Mouse (Mus musculus) kidney, adult 2 months (tissue): ENCODE measurements around the gene Apof.

Experiments used
- CTCF ChIP-seq: fragments of 200-500 bp; conservative IDR thresholded peaks from 2 replicates; pipeline ENCODE4 v1.5.1; 2011; ENCODE audit warnings: low read depth, mild to moderate bottlenecking, control low read depth, low read length, moderate library complexity, mixed read lengths; ENCODE audit not compliant: insufficient read depth, insufficient read length
- POLR2A ChIP-seq: fragments of 200-500 bp; IDR thresholded peaks from one replicate; pipeline ENCODE4 v1.6.1; 2011; ENCODE audit warnings: low read depth, low read length, control low read depth

DNA sequence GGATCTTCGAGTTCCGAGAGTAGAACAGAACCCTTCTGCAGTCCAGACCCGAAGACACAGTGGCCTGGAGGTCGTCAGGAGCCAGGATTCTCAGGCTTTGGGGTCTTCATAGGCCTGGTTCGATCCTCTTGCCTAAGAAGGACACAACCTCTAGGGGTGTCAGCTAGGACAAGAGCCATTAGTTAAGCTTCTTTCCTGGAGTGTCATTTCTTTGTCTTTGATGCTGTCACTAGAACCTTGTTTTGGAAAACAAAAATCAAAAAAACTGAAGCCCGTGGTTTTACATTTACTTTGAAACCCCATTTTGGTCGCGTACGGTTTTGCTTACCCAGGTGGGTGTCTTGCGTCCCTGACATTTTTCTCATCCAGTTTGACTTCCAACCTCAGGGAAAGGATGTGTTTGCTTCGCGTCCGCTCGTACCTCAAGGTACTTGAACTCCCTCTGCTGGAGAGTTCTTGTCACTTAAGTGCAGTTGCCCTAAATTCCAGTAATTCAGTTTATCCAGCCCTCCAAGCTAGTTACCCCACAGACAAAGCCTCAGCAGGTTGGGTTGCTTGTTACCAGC is 36.0 kb upstream of the Apof start:
- peak; percentile 90 for TF ChIP-seq CTCF
- no peak for TF ChIP-seq POLR2A
